Mouse (Mus musculus) forebrain, embryonic 11.5 days (tissue): ENCODE results near the gene Nop53. TPM values are rescaled to one million over a fixed set of nuclear protein-coding genes. Genes with fewer than 3 reads are reported as not detected.

Experiments used
- ATAC-seq: fragments of 200-750 bp; cut with Nextera tagmentation; replicated peaks from 2 replicates; pipeline ENCODE4 v1.8.0; 2017; ENCODE audit warnings: moderate TSS enrichment; ENCODE audit not compliant: low FRiP score
- DNase-seq: peaks from one replicate; pipeline ENCODE4 v3.0.0-alpha.2; 2017; ENCODE audit warnings: low spot score
- H3K27ac ChIP-seq: fragments of 300-500 bp; sonication (generic); 2 replicates; pipeline ENCODE4 v1.5.1; 2014; ENCODE audit warnings: low read depth, low read length
- H3K27me3 ChIP-seq: fragments of 300-500 bp; sonication (generic); 2 replicates; pipeline ENCODE4 v1.6.1; 2014; ENCODE audit warnings: mild to moderate bottlenecking, low read length, mixed read lengths; ENCODE audit not compliant: control insufficient read depth, insufficient read depth
- H3K36me3 ChIP-seq: fragments of 300-500 bp; sonication (generic); 2 replicates; pipeline ENCODE4 v1.6.1; 2014; ENCODE audit warnings: mild to moderate bottlenecking, low read length, moderate library complexity, mixed read lengths; ENCODE audit not compliant: control insufficient read depth, insufficient read depth
- H3K4me1 ChIP-seq: fragments of 300-500 bp; sonication (generic); replicated peaks from 2 replicates; pipeline ENCODE4 v1.6.1; 2014; ENCODE audit warnings: low read length, mixed read lengths; ENCODE audit not compliant: control insufficient read depth, insufficient read depth
- H3K4me2 ChIP-seq: fragments of 300-500 bp; sonication (generic); 2 replicates; pipeline ENCODE4 v1.6.1; 2014; ENCODE audit warnings: low read depth, mild to moderate bottlenecking, low read length, moderate library complexity, mixed read lengths; ENCODE audit not compliant: severe bottlenecking
- H3K4me3 ChIP-seq: fragments of 300-500 bp; sonication (generic); 2 replicates; pipeline ENCODE4 v1.5.1; 2014; ENCODE audit warnings: low read depth, low read length
- H3K9ac ChIP-seq: fragments of 300-500 bp; sonication (generic); 2 replicates; pipeline ENCODE4 v1.6.1; 2014; ENCODE audit warnings: low read length
- H3K9me3 ChIP-seq: fragments of 300-500 bp; sonication (generic); 2 replicates; pipeline ENCODE4 v1.6.1; 2016; ENCODE audit warnings: low read length, mixed read lengths; ENCODE audit not compliant: control insufficient read depth
- WGBS: fragments of 180-500 bp; shearing (Covaris S2); extraction: QIAGEN DNeasy Blood & Tissue Kit; methylation state at CpG from one replicate; pipeline ENCODE4 v1.1.7; 2014; 5-methylcytosine and 5-hydroxymethylcytosine counted together
- polyA plus RNA-seq: library from polyadenylated mRNA; unstranded; fragments of >200 nt; fragmentation: Nextera tagmentation; extraction: Ambion mirVana; gene quantifications from 2 replicates; pipeline ENCODE4 v1.2.1, GENCODE M21; 2014

Gene Nop53
- polyA plus RNA-seq, 1 experiment from 2014 or later: 174 TPM

DNA sequence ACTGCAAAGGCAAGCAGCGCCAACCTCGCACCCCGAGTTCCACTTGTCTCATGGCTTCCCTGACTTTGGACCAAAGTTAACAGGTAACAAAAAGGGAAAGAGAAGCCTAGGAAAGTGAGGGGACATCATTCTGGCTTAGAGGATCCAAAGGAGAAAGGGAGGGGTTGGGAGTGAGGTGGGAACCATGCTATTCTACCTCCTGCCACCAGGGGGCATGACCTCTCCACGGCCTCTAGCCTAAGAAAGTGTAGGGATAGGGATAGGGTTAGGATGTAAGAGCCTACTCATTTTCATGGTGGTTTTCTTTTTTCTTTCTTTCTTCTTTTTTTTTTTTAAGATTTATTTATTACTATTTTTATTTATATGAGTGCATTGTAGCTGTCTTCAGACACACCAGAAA is 30.0 kb upstream of the Nop53 start:
- no peak for DNase-seq
- peaks cover 20% of the 10 kb centered on the region for H3K36me3 ChIP-seq
- no peak overlapping the region for H3K9ac ChIP-seq
- 79% methylated on average over 4 of the region's 4 CpGs for WGBS
- no peaks in the 10 kb centered on the region for H3K4me1 ChIP-seq
- H3K4me2 ChIP-seq: no peak overlapping the region
- H3K4me3 ChIP-seq: no peak overlapping the region
- H3K9me3 ChIP-seq: no peaks in the 10 kb centered on the region
- no peak overlapping the region for H3K27ac ChIP-seq
- no peak for ATAC-seq
- no peaks in the 10 kb centered on the region for H3K27me3 ChIP-seq

DNA sequence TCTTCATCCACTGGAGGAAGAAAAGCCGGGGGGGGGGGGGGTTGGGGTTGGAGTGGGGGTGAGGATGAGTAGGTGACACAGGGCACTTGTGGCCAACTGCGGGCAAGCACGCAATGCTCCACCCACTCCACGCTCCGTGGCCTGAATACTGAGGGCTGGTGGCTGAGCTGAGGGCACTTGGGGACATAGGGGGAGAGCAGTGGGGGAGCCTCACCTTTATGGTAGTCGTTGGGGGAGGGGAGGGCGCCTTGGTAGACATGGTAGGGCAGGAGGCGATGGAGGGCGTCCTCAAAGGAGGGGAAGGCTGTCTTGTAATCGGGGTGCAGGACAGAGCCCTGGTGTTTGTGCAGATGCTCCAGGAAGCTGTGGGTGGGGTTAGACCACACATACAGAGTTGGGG is 29.6 kb upstream of the Nop53 start:
- no peak overlapping the region for H3K9ac ChIP-seq
- 93% methylated on average over 10 of the region's 10 CpGs for WGBS
- ATAC-seq: no peak
- no peak overlapping the region for H3K27ac ChIP-seq
- no peak overlapping the region for H3K4me2 ChIP-seq
- H3K4me1 ChIP-seq: no peaks in the 10 kb centered on the region
- peaks cover 20% of the 10 kb centered on the region for H3K36me3 ChIP-seq
- H3K4me3 ChIP-seq: no peak overlapping the region
- no peak for DNase-seq
- H3K9me3 ChIP-seq: no peaks in the 10 kb centered on the region
- no peaks in the 10 kb centered on the region for H3K27me3 ChIP-seq

DNA sequence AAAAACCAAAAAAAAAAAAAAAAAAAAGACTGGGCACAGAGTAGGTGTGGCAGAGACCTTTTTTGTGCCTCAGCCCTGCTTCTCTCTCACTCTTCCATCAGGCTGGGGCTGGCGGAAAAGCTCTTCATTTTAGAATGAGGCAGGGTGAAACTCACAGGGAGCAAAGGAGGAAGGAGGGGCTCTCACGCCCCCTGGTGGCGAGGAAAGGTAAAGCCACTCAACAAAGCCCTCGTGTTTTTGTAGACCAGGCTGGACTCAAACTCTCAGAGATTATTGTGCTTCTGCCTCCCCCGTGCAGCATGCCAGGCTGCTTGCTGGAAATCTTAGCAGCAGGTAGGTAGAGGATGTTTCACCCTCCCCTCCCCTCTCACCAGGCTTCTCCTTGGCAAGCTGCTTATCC is 28.8 kb upstream of the Nop53 start:
- Histone ChIP-seq H3K4me3 (no peak overlapping the region), H3K4me2 (no peak overlapping the region), H3K4me1 (no peaks in the 10 kb centered on the region), H3K27ac (no peak overlapping the region), H3K9ac (no peak overlapping the region), H3K27me3 (no peaks in the 10 kb centered on the region), H3K36me3 (peaks cover 20% of the 10 kb centered on the region), H3K9me3 (no peaks in the 10 kb centered on the region)
- 55% methylated on average over 5 of the region's 5 CpGs for WGBS
- DNase-seq: peak; percentile 74
- no peak for ATAC-seq

DNA sequence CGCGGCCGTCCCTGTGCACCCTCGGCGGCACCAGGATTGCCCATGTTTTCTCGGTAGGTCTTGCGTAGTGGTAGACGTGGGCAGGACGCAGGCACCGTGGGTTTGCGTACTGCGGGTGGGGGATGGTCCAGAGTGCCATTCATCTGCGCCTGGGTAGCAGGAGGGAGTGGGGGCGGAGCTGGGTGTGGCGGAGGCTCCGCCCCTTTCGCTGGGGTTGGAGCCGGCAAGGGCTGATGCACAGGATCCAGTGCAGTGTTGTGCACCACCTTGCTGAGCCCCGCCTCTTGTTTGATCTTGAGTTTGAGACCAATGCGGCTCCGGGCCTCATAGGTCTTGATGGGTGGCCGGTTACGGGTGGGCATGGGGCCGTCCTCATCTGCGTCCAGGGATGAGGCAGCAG is 26.4 kb upstream of the Nop53 start:
- H3K4me3 ChIP-seq: no peak overlapping the region
- ATAC-seq (peak; percentile 31), DNase-seq (no peak)
- H3K36me3 ChIP-seq: peaks cover 12% of the 10 kb centered on the region
- no peak overlapping the region for H3K9ac ChIP-seq
- no peak overlapping the region for H3K4me2 ChIP-seq
- H3K4me1 ChIP-seq: no peaks in the 10 kb centered on the region
- H3K27ac ChIP-seq: no peak overlapping the region
- WGBS: 52% methylated on average over 25 of the region's 25 CpGs
- H3K9me3 ChIP-seq: no peaks in the 10 kb centered on the region
- H3K27me3 ChIP-seq: no peaks in the 10 kb centered on the region

DNA sequence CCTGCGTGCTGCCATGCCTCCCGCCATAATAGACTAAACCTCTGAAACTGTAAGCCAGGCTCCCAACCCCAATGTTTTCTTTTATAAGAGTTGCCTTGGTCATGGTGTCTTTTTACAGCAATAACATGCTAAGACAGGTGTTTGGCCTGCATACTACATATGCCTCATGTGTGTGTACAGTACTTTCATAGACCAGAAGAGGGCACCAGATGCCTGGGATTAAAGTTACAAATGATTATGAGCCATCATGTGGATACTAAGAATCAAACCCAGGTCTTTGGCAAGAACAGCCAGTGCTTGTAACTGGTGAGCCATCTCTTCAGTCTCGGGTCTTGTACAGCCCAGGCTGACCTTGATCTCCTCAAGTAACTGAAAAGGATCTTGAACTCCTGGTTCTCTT is 23.8 kb upstream of the Nop53 start:
- no peaks in the 10 kb centered on the region for H3K9me3 ChIP-seq
- WGBS: 88% methylated on average over 3 of the region's 3 CpGs
- DNase-seq (no peak), ATAC-seq (no peak)
- H3K4me3 ChIP-seq: no peak overlapping the region
- no peak overlapping the region for H3K27ac ChIP-seq
- H3K36me3 ChIP-seq: peaks cover 12% of the 10 kb centered on the region; the same call in 1 of the 2 replicates
- H3K4me1 ChIP-seq: no peaks in the 10 kb centered on the region
- H3K4me2 ChIP-seq: no peak overlapping the region
- H3K9ac ChIP-seq: no peak overlapping the region
- H3K27me3 ChIP-seq: no peaks in the 10 kb centered on the region

DNA sequence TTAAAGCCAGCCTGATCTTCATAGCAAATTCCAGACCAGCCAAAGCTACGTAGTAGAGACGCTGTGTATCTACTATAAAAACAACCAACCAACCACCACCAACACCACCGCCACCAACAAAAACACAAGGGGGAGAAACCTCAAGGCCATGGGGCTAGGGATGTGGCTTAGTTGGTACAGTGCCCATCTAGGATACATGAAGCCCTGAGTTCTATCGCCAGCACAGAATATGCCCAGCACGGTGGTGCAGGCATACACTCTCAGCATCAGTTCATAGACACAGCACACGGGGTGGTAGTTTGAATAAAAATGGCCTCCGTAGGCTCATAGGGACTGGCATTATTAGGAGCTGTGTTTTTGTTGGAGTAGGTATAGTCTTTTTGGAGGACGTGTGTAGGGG is 22.4 kb upstream of the Nop53 start:
- 90% methylated on average over 8 of the region's 8 CpGs for WGBS
- no peak overlapping the region for H3K4me3 ChIP-seq
- H3K27me3 ChIP-seq: no peaks in the 10 kb centered on the region
- H3K36me3 ChIP-seq: peaks cover 9% of the 10 kb centered on the region; the same call in 1 of the 2 replicates
- H3K4me2 ChIP-seq: no peak overlapping the region
- H3K4me1 ChIP-seq: no peaks in the 10 kb centered on the region
- ATAC-seq: no peak
- no peak overlapping the region for H3K9ac ChIP-seq
- no peaks in the 10 kb centered on the region for H3K9me3 ChIP-seq
- no peak for DNase-seq
- no peak overlapping the region for H3K27ac ChIP-seq

DNA sequence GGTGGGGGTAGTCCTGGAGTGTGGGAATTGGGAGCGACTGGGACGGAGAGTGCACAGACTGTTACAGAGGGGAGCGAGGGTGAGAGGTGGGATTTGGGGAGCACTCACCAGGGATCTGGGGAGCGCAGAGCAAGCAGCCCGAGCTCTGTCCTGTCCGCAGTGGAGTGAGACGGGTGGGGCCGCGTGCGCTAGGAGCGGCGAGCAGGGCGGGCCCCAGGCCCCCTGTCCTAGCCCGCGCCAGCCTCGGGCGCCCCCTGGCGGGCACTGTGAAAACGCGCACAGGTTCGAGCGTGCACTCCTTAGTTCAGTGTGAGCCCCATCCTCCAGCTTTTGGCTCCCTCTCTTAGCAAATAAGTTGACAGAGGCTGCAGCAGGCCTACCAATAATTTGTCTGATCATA is 21.4 kb upstream of the Nop53 start, which contains the start of gene Ehd2:
Ehd2 (minus strand) TSS at position 256 of the 400 bp plus-strand sequence.
- peak within 1 kb of the TSS; percentile 33 for H3K4me3 ChIP-seq
- ATAC-seq (peak; percentile 88), DNase-seq (peak; percentile 84)
- no peaks in the 10 kb centered on the region for H3K9me3 ChIP-seq
- peak within 1 kb of the TSS; percentile 59 for H3K9ac ChIP-seq
- no peaks in the 10 kb centered on the region for H3K27me3 ChIP-seq
- H3K4me1 ChIP-seq: no peaks in the 10 kb centered on the region
- WGBS: 0% methylated on average over 22 of the region's 22 CpGs
- peak within 1 kb of the TSS; percentile 55 for H3K4me2 ChIP-seq
- no peak within 1 kb of the TSS for H3K27ac ChIP-seq
- H3K36me3 ChIP-seq: peaks cover 5% of the 10 kb centered on the region; the same call in 1 of the 2 replicates

DNA sequence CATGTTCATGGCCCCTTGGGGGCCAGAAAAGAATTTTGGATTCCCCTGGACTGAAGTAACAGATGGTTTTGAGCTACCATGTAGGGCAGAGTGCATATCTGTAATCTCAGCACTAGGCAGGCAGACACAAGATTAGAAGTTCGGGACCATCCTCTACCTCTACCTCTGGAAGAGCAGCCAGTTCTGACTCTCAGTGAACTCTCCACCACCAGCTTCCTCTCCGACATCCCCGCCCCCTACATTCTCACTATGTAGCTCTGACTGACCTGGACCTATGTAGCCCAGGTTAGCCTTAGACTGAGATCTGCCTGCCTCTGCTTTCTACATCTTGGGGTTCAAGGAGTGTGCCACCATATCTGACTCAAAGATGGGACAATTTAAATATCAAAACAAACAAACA is 20.6 kb upstream of the Nop53 start:
- H3K9me3 ChIP-seq: no peaks in the 10 kb centered on the region
- no peaks in the 10 kb centered on the region for H3K36me3 ChIP-seq
- H3K9ac ChIP-seq: no peak overlapping the region
- 74% methylated on average over 3 of the region's 3 CpGs for WGBS
- H3K4me1 ChIP-seq: no peaks in the 10 kb centered on the region
- H3K4me3 ChIP-seq: no peak overlapping the region
- H3K27me3 ChIP-seq: no peaks in the 10 kb centered on the region
- H3K4me2 ChIP-seq: no peak overlapping the region
- DNase-seq (no peak), ATAC-seq (no peak)
- H3K27ac ChIP-seq: no peak overlapping the region

DNA sequence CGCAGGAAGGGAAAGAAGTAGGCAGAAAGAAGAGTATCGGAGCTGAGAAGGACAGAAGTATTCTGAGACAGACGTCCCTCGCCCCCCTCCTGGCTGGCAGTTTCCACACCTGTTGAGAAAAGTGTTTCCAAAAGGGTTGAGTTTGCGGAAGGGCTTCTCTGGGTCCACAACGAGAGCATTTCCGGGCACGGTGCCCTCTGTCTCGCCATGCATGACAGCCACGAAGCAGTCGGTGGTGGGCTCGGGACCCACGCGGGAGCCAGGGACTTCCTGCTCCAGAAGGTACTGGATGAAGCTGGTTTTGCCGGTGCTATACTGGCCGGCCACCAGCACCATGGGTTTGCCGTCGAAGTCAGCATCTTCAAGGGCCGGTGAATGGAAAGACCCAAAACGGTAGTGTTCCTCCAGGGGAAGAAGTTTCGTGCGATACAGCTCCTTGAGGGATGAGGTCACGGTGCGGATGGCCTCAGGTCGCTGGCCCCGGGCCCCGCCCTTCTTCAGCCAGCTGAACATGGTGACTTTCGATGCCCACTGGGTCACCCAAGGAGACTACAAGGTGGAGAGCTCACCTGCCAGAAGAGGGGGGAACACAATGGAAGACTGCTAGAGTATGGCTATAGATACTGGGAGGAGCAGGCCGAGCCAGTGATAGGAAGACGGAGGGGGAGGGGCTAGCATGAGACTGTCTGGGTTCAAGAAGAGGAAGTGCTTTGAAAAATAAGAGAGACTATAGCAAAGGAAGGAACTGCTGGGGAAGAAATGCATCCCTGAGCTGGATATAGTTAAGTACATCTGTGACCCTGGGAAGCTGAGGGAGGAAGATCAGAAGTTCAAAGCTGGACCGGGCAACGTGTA is 18.2 kb upstream of the Nop53 start:
- no peak overlapping the region for H3K4me2 ChIP-seq
- no peak overlapping the region for H3K27ac ChIP-seq
- no peak overlapping the region for H3K9ac ChIP-seq
- DNase-seq (no peak), ATAC-seq (no peak)
- H3K36me3 ChIP-seq: no peaks in the 10 kb centered on the region
- no peaks in the 10 kb centered on the region for H3K27me3 ChIP-seq
- H3K4me1 ChIP-seq: no peaks in the 10 kb centered on the region
- no peak overlapping the region for H3K4me3 ChIP-seq
- whole genome bisulfite sequencing: 87% methylated on average over 32 of the region's 32 CpGs
- no peaks in the 10 kb centered on the region for H3K9me3 ChIP-seq
